Mouse (Mus musculus): ENCODE measurements around the gene Astn2.

- no peak for TF ChIP-seq CTCF (conservative IDR thresholded peaks at IDR 0.05; ENCODE audit: low read length)
- no peak for TF ChIP-seq NANOG (IDR thresholded peaks at IDR 0.05; ENCODE audit: borderline replicate concordance, low read length)
- TF ChIP-seq POU5F1 (IDR thresholded peaks at IDR 0.05; ENCODE audit: borderline replicate concordance, low read length) = no peak
Observed at GRCm38 (mm10) chr4:65831872-65832271, 572.5 kb downstream of the Astn2 start.

All from E14TG2a.4 (cell line).